Mouse (Mus musculus) left cerebral cortex, postnatal 10 days (tissue): ENCODE data around the gene Snapin. TPM values are rescaled to one million over a fixed set of nuclear protein-coding genes. Genes with fewer than 3 reads are reported as not detected.

Source experiments
- DNase-seq, 2 experiments: peaks; one replicate each; pipeline ENCODE4 v3.0.0; 2021 to 2022; ENCODE audit warnings: low spot score in 2 of 2, mixed read lengths in 1 of 2; ENCODE audit errors: extremely low spot score in 1 of 2
- intact Hi-C: fragments of 180-260 bp; cut with DNase I; formaldehyde crosslinking; loops from one replicate; pipeline ENCODE4 v1.15.1; 2025
- total RNA-seq, 2 experiments: library from RNA; stranded (reverse); gene quantifications; 2 replicates each; pipeline ENCODE4 v1.2.3; 2021

Gene Snapin
- total RNA-seq, 2 experiments from 2014 or later = 46.7 to 47.9 TPM

DNA sequence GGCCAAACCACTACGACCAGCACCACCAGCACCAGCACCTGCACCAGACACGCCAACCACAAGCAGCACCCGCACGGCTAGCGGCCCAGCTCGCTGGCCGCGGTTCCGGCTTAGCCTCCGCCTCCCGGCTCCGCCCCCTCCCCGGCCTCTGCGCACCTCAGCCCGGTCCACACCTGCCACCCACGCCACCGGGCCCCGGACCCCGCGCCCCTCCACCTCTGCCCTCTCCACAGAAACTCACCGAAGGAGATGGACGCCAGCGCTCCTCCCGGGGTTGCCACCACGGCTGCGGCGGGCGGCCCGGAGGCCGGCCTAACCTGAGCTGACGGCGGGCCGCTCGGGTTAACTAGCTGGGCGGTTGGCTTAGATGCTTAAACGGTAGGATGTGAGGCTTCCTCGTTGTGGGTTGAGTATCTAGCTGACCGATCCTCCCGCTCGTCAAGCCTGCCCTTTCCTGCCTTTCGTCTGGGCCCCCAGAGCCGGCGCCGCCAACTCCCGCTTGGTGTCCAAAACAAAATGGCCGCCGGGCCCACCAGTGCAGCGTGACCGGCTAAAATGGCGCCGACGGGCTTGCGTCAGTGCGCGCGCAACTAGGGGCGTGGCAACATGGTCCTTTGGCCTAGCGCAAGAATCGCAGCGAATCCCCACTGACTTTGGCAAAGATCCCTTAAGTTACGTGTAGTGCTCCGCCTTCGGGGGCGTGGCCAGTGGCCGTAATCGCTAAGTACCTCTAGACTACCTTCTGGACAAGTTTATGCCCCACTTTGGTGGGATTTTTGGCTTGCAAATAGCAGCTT, 18.3 kb upstream of the Snapin start, which contains the start of gene Chtop:
Chtop (minus strand) TSS at position 549 of the 797 bp plus-strand sequence.
- peak; percentile 99 to 100 for DNase-seq
- intact Hi-C loops = loop anchor here (5.0 kb wide), 2 partner anchors 143 to 198 kb away; partner anchors contain the start of gene S100a7a

DNA sequence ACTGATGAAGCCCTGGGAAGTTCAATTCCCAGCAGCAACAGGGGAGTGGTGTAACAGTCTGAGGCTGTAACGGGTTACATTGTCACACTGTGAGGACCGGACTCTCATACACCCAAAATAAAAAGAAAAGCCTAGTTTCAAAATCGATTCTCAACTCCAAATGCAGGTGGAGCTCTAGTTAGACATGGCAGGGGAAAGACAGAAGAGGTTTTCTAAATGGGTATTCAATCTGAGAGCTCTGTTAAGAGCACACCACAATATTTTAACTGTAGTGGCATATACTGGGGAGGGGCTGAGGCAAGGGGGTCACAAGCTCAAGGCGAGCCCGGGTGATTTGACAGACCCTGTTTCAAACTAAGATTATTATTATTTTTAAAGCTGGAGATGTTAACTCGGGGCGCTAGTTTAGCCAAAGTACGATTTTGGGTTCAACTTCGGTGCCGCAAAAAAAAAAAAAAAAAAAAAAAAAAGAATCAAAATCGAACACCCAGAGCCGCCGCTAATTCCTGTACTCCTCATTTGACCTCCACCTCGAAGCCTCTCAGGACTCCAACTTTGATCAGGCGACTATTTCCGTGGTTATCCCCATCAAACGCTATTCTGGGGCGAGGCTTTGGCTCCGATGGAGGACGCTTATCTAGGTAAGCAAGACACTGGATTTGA, 17.6 kb upstream of the Snapin start:
- DNase-seq = no peak
- intact Hi-C loops = loop anchor here (5.0 kb wide), 2 partner anchors 144 to 199 kb away; partner anchors contain the start of gene S100a7a

DNA sequence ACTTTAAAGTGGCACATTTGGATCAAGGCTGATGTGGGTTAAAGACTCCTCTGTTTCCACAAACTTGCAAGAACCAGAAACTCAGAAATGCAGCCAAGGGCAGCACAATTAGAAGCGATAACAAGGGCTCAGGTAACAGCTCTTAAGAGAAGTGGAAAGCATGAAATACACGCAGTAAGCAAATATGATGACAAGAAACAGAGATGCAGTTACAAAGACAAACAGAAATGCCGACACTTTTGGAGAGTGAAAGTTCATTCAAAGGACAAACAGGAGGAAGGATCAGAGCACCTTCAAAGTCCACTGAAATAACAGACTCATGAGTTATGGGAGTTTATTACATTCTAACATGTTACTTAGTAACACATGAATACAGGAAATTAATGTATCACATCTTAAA, 15.5 kb upstream of the Snapin start:
- no peak for DNase-seq
- intact Hi-C loops = loop anchor here (5.0 kb wide), 2 partner anchors 146 to 201 kb away; partner anchors contain the start of gene S100a7a

DNA sequence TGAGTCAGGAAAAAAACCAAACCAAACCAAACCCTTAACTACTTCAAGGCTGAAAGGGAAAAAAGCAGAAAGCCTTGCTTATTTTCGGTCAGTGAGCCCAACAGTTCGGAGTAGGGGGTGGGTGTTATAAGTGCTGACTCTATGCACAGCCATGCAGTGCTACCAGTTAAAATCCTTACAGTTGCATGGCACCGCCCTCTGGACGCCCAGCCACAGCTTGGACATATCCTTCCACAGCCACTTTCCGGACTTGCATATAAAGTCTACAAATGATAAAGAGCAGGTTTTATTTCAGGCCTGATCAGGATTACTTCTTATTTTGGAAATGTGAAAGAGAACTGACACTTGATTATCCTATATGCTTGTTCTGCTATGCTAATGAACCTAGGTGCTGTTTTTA, 14.4 kb upstream of the Snapin start:
- no peak for DNase-seq
- intact Hi-C loops = loop anchor here (5.0 kb wide), 2 partner anchors 147 to 202 kb away; partner anchors contain the start of gene S100a7a

DNA sequence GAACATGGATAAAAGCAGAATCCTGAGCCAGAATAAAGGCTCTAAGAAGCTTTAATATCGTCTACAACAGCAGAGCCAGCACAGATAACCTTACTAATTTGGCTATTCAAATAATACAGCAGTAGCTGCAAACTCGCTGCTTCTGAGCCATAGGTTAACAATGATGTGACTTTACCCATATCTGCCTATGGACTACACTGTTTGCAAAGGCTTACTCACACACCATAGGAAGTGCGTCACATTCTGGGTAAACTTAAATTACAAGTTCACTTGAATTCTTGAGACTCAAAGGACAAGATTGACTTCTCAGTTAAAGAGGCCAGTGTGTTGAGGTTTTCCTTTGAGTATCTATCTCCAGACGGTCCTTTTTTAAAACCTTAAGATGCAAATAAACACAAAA, 12.6 kb upstream of the Snapin start:
- intact Hi-C loops = no loop called here
- DNase-seq = no peak

DNA sequence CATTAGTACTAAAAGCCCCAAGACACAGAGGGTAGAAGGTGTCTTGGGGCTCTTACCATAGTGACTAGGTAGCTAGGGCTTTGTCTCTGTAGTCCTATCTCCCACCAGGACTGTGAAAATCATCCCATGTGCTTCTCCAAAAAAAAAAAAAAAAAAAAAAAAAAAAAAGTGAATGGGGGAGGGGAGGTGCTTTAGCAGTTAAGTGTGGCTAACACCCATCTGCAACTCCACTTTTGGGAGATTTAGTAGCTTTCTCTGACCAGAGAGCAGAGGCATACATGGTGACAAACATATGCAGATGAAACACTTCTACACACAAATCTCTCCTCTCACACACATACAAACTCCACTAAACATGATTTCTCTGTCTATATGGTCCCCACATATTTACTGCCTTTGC, 6.8 kb upstream of the Snapin start:
- DNase-seq = no peak
- intact Hi-C loops = no loop called here

DNA sequence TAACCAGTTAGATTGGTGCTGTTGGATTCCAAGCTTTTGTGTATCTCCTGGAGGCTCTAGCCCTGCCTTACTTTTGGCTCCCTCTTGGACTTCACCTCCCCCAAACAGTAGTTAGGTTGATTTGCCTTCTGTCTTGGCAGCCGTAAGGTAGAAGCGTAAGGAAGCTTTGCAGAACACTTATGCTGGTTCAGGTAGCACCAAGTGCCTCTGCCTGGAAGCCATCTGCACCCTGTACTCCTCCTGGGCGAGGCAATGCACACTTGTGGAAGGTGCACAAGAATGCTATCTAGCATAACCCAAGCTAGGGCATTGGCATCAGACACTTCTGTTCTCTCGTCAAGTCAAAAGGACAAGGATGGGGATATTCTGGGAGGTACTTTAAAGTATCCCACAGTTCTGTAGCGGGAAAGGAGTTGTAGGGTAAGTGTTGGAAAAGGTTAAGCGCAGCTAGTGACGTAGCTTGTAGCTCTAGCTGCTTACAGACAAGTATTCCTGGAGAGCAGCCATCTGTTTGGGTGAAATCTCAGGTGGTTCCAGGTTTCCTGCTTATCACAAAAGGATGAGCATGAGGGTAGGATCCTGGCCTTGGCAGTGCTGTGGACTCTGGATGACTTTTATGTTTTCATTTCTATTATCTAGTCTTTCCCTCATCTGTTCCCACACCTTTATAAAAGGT, 5.2 kb upstream of the Snapin start:
- intact Hi-C loops = no loop called here
- no peak for DNase-seq

DNA sequence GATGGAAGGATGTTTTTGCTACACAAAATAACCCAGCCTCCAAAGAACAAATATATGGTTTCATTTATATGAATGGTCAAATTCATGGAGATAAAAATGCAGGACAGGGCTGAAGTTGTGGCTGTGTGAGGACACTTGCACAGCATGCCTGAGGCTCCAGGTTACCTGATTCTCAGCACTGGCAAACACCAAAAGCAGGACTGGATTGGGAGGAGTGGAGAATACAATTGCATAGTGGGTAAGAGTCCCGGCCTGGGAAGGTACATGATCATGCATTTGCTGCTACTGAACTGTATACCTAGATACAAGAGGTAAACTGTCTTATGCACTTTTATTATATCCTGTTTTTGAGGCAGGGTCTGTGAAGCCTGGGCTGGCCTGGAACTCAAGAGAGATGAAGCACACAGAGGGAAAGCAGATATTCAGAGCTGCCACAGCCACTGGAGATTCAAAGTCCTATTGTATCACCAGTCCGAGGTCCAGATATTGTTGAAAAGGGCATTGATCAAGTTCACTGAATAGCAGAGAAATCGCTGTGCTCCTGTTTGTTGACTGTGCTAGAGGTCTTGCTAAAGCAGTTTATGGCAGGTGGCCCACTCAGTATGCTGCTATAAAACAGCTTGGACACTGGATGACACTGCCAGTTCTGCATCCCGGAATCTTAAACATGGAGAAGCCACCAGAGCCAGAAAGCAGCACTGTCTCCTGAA, 3.2 kb upstream of the Snapin start:
- no peak for DNase-seq
- intact Hi-C loops = loop anchor here (5.0 kb wide), 1 partner anchor 213 kb away; no protein-coding TSS in a partner anchor

DNA sequence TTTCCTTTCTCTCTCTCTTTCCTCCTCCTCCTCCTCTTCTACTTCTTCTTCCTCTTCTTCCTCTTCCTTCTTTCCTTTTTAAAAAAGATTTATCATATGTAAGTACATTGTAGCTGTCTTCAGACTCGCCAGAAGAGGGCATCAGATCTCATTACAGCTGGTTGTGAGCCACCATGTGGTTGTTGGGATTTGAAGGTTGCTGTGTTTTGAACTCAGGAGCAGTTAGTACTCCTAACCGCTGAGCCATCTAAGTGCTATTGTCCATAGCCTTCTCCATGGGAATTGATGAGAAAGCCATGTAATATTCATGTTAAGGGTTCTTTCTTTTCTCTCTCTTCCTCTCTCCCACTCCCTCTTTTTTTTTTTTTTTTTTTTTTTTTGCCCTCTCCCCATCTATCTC, 517 bp upstream of the Snapin start:
- intact Hi-C loops = loop anchor here (2.0 to 5.0 kb wide), 2 partner anchors 161 to 216 kb away; no protein-coding TSS in a partner anchor
- DNase-seq = peak; percentile 38 to 41

DNA sequence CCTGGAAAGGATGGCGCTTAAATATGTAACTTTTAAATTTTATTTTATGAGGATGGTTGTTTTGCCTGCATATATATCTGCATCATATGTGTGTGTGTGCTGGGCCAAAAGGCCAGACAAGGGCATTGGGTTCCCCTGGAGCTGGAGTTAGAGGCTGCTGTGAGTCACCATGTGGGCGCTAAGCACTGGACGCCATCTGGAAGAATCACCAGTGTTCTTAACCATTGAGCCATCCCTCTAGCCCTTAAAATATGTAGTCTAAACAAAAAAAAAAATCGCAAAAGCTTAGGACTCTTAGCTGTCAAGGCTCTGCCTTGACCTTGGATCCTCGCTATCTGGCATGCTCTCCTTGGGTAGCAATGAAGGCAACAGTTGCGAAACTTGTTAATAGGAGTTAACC, 2.3 kb downstream of the Snapin start:
- intact Hi-C loops = no loop called here
- DNase-seq = no peak

DNA sequence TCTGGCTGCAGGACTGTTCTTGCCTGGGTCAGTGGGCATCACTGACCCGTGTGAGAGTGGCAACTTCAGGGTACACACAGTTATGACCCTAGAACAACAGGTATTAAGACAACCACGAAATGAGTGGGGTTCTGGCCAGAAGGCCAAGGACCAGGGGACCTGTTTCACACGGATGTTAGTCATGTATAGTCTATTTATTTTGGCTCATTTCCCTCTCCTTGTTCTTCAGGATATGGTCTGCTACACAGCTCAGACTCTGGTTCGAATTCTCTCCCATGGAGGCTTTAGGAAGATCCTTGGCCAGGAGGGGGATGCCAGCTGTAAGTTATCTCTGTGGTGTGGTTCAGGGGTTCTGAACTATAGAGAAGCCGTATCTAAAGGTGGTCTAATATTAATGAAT, 3.8 kb downstream of the Snapin start:
- intact Hi-C loops = no loop called here
- DNase-seq = no peak

DNA sequence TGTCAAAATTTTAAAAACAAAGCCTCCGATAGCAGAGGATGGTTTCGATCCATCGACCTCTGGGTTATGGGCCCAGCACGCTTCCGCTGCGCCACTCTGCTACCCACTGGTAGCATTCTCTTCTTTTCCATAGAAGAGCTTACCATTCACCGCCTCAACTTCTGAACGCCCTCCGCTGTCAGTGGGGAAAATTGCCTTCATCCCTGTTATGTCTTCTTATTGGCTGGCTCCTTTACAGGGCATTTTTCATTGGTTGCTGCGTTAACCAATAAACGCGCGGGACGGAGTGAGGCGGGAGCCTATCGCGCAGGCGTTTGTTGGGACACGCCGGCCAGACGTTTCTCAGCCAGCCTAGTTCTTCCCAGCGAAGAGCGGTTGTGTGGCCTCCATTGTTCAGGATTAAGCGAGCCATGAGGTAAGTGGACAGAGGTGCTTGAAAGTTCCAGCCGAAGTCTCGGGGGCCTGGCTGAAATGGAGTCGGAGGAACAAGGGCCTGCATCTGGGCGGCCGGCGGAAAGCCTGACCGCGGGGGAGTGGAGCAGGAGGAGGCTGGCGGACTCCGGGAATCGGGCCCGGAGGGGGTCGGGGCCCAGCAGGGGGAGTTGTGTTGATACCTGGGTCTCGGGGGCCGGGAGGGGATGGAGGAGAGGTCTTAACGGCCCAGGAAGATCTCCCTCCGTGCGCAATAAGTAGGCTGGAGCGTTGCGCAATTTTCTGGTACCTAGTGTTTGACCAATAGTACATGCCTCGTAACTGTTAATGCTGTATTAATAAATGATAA, 14.8 kb downstream of the Snapin start, which contains the start of gene Ilf2:
Ilf2 (plus strand) TSS at position 296 of the 781 bp plus-strand sequence.
- intact Hi-C loops = no loop called here
- peak; percentile 96 to 98 for DNase-seq

DNA sequence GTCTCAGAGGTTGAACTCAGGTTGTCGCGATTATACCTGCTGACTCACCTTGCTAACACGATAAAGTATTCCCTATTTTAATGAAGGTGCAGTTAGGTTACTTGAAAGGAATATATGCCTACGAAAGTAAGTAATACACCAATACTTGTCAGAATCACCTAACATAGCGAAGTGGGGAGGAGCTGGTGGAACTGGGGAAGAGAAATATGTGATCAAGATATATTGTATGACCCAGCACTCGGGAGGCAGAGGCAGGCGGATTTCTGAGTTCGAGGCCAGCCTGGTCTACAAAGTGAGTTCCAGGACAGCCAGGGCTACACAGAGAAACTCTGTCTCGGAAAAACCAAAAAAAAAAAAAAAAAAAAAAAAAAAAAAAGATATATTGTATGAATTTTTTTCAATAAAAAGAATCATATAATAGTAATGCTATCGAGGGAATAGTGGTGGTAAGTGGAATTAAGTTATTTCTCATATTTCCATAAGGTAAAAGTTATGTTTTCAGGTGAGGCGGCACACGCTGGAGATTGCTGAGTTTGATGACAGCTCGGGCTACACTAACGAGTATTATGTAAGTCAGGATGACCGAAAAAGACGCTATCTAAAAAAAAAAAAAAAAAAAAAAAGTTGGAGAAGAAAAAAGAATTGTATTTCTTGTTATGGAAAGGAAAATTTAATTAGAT, 15.5 kb downstream of the Snapin start:
- no peak for DNase-seq
- intact Hi-C loops = no loop called here

DNA sequence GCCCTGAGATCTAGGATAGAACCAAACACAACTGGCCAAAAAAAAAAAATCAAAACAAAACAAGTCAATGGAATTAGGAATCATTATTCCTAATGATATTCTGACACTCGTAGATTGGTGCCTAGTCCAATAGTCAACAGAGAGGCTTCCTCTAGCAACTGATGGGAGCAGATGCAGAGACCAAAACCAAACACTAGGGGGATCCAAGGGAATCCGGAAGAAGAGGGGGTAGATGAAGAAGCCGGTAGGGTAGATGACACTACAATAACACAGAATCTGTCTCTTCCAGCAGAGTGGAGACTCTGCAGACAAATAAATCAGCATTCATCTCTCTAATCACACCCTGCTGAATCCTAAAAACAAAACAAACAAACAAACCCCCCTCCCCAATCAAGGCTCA, 18.6 kb downstream of the Snapin start:
- peak in 1 of 2 experiments; percentile 37 for DNase-seq
- intact Hi-C loops = no loop called here

DNA sequence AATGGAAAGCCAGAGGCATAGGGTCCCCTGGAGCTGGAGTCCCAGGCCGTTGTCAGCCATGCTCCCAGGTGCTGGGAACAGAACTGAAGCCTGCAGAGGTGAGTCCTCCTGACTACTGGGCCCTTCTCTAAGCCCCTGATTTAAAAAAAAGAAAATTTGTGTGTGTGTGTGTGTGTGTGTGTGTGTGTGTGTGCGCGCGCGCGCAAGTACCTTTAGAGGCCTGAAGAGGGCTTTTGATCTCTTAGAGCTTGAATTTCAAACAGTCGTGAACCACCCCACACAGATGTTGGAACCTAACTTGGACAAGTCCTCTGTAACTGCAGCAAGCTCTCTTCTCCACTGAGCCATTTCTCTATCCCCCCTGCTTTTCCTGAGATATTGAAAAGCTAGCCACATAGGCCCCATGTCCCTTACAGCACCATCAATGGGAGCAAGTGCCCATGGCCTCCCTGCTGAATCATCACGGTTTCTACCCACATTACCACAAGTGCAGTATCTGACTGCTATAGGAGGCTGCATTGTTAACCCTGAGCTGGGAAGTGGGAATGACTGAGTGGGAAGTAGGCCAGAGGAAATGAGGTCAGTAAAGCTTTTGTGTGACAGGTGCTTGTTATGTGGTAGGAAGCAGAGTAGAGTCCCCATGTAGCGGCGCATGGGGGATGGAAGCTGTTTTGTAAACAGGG, 23.1 kb downstream of the Snapin start:
- intact Hi-C loops = loop anchor here (2.0 to 5.0 kb wide), 2 partner anchors 35 to 55 kb away; partner anchors contain the start of gene Ints3
- no peak for DNase-seq

DNA sequence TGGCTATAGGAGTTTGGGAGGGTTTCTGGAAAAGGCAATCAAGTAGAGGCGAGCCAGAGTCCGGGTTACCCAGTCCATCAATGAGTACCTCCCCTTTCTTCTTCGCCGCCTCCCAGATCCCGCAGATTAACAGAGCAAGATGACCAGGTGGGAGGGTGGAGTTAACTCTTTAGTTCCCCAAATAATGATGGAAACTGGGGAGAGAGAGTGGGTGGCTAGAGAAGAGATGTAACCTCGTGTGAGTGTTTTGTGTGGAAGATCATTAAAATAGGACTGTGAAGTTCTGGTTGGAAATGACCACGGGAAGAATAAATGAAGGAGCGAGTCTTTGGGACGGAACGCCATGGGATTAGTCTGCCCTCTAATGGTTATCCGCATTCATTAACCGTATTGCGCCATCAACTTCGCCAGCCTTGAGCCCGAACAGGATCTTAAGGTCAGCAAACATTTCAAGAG, 24.5 kb downstream of the Snapin start:
- intact Hi-C loops = loop anchor here (2.0 to 5.0 kb wide), 2 partner anchors 34 to 54 kb away; partner anchors contain the start of gene Ints3
- DNase-seq = peak; percentile 49 to 64
